Mouse (Mus musculus): ENCODE results near the gene Sap30bp.

GRCm38 (mm10) chr11:115903384-115904230, 29.5 kb upstream of the Sap30bp start:
- no peak for TF ChIP-seq POLR2A (IDR thresholded peaks at IDR 0.05; ENCODE audit: borderline replicate concordance, extremely low read depth, insufficient read depth, insufficient read length, poor library complexity, severe bottlenecking)
- no peak for TF ChIP-seq CTCF (IDR thresholded peaks at IDR 0.05; ENCODE audit: borderline replicate concordance, extremely low read depth, insufficient read depth, insufficient read length)
